Mouse (Mus musculus) stomach, postnatal 0 days (tissue): ENCODE measurements around the gene Zfp644.

Experiments used
- CTCF ChIP-seq: IDR thresholded peaks from 2 replicates; pipeline ENCODE4 v1.5.1; 2016; ENCODE audit warnings: antibody characterized with exemption, low read depth, mild to moderate bottlenecking, moderate library complexity
- EP300 ChIP-seq: optimal IDR thresholded peaks from 2 replicates; pipeline ENCODE3; 2016; ENCODE audit warnings: antibody characterized with exemption

DNA sequence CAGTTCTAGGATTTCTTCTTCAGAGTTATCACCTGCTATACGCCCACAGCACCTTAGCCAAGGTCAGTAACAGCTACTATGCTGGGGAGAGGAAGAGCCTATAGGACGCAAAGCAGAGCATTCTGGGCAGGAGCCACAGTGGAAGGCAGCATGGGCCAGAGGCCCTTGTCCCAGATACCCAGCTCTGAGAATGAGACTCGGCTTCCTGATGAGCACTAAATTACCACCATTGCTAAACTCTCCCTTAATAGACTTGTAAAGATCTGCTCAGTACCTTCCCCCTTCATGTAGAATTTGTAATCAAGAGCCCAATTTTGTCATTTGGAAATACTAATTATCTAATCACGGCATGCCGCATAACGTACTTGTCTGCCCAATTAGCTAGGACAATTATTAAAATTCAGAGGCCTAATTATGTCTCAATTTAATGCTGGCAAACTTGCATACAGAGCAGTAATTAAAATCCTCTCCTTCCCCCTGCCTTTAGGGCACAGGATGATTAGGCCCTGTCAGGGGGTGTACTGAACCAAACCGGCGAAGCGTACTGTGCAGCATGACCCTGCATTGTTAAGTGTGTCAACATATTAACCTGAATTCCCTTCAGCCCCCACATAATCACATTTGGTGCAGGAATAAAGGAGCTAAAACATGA, 119.7 kb downstream of the Zfp644 start:
- TF ChIP-seq EP300 (no peak), CTCF (no peak)
